Mouse (Mus musculus) liver, postnatal 0 days (tissue): ENCODE results near the gene Polk.

Experiments
- CTCF ChIP-seq: sonication (generic); IDR thresholded peaks from 2 replicates; pipeline ENCODE4 v1.5.1; 2016; ENCODE audit warnings: antibody characterized with exemption, low read depth
- EP300 ChIP-seq: IDR thresholded peaks from 2 replicates; pipeline ENCODE4 v1.6.1; 2016; ENCODE audit warnings: antibody characterized with exemption, low read depth, mild to moderate bottlenecking

- TF ChIP-seq CTCF: no peak
- no peak for TF ChIP-seq EP300
These were observed 34.8 kb downstream of the Polk start for GRCm38 (mm10) chr13:96507541-96507940.
